Mouse (Mus musculus): ENCODE measurements around the gene Lnx2.

- TF ChIP-seq HCFC1 (IDR thresholded peaks at IDR 0.05; ENCODE audit: borderline replicate concordance, insufficient read depth, low read length) (no peak), ZC3H11A (IDR thresholded peaks at IDR 0.05; ENCODE audit: borderline replicate concordance, low read depth, low read length) (no peak), MAFK (IDR thresholded peaks at IDR 0.05; ENCODE audit: insufficient read depth, low read depth, low read length) (no peak), CHD2 (IDR thresholded peaks at IDR 0.05; ENCODE audit: low read depth, low read length) (no peak), ZNF384 (IDR thresholded peaks at IDR 0.05; ENCODE audit: low read depth, low read length) (no peak)
These were observed 39.2 kb upstream of the Lnx2 start for GRCm38 (mm10) chr5:147115631-147116030.

Measured in ES-E14 (cell line).